Mouse (Mus musculus) liver, embryonic 15.5 days (tissue): ENCODE measurements at regions not wholly inside any gene's neighbourhood (a gene's known extent, or its start where the extent isn't known, plus 50 kb on each side); places are given as distances from the start of the nearest gene placed in this dataset. TPM values are rescaled to one million over a fixed set of nuclear protein-coding genes. Genes with fewer than 3 reads are reported as not detected.

Source experiments
- ATAC-seq: fragments of 200-750 bp; cut with Nextera tagmentation; 2 replicates; pipeline ENCODE4 v1.8.0; 2017; ENCODE audit warnings: moderate number of reproducible peaks, mild to moderate bottlenecking, moderate library complexity; ENCODE audit not compliant: insufficient read depth
- H3K27ac ChIP-seq: fragments of 300-500 bp; sonication (generic); replicated peaks from 2 replicates; pipeline ENCODE4 v1.5.1; 2015; ENCODE audit warnings: mild to moderate bottlenecking, inconsistent platforms
- H3K27me3 ChIP-seq: fragments of 300-500 bp; sonication (generic); 2 replicates; pipeline ENCODE4 v1.6.1; 2015; ENCODE audit warnings: mild to moderate bottlenecking, inconsistent platforms
- H3K36me3 ChIP-seq: fragments of 300-500 bp; sonication (generic); replicated peaks from 2 replicates; pipeline ENCODE4 v1.6.1; 2015; ENCODE audit warnings: moderate library complexity, mild to moderate bottlenecking, inconsistent platforms
- H3K4me1 ChIP-seq: fragments of 300-500 bp; sonication (generic); replicated peaks from 2 replicates; pipeline ENCODE4 v1.6.1; 2015; ENCODE audit warnings: inconsistent platforms
- H3K4me2 ChIP-seq: fragments of 300-500 bp; sonication (generic); 2 replicates; pipeline ENCODE4 v1.6.1; 2015; ENCODE audit warnings: moderate library complexity, mild to moderate bottlenecking, inconsistent platforms
- H3K4me3 ChIP-seq: fragments of 300-500 bp; sonication (generic); replicated peaks from 2 replicates; pipeline ENCODE4 v1.5.1; 2015; ENCODE audit warnings: mild to moderate bottlenecking, inconsistent platforms
- H3K9ac ChIP-seq: fragments of 300-500 bp; sonication (generic); 2 replicates; pipeline ENCODE4 v1.6.1; 2015; ENCODE audit warnings: moderate library complexity, mild to moderate bottlenecking, inconsistent platforms
- H3K9me3 ChIP-seq: fragments of 300-500 bp; sonication (generic); replicated peaks from 2 replicates; pipeline ENCODE4 v1.6.1; 2016; ENCODE audit warnings: inconsistent platforms
- WGBS: fragments of 180-500 bp; shearing (Covaris S2); methylation state at CpG from one replicate; pipeline ENCODE4 v1.1.7; 2015; ENCODE audit warnings: mixed read lengths; ENCODE audit not compliant: insufficient replicate concordance; 5-methylcytosine and 5-hydroxymethylcytosine counted together
- microRNA-seq: library from miRNA; unstranded; fragments of <30 nt; microRNA quantifications from one replicate; pipeline ENCODE4, GENCODE M21; 2016

DNA sequence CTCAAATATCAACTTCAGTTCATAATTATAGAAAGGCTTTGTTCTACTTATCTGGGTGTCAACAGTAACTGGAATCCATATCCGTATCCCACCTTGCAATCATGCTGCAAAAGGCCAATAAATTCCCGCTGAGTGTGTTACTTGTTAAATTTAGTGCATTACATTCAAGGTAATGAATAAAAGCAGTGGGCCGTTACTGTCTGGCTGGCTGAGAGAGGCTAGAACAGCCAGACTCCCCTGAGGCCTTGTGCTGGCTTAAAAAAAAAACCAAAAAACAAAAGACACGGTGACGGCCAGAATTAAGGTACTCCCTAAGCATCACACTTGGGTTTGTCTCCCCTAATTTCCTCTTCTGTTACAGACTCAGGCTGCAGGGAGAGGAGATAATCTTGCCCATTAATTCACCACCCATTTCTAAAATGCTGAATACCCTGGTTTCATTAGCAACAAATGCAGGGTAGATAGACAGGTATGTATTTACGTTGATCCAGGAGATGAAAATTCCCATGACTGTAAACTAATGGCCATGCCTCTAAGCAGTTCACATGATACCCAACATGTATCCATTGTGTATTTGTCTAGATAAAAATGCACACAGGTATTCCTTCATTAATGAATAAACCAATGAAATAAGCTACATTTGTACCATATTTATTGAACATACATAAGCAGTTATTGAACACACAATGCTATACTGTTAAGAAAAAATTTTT lies 74.1 kb upstream of the Gm11146 start:
- 74% methylated on average over 6 of the region's 6 CpGs for WGBS
- Histone ChIP-seq H3K4me1 (no peaks in the 10 kb centered on the region), H3K27ac (no peak overlapping the region), H3K36me3 (no peaks in the 10 kb centered on the region), H3K9me3 (no peaks in the 10 kb centered on the region), H3K9ac (no peak overlapping the region), H3K27me3 (no peaks in the 10 kb centered on the region), H3K4me2 (no peak overlapping the region), H3K4me3 (no peak overlapping the region)
- ATAC-seq = no peak

DNA sequence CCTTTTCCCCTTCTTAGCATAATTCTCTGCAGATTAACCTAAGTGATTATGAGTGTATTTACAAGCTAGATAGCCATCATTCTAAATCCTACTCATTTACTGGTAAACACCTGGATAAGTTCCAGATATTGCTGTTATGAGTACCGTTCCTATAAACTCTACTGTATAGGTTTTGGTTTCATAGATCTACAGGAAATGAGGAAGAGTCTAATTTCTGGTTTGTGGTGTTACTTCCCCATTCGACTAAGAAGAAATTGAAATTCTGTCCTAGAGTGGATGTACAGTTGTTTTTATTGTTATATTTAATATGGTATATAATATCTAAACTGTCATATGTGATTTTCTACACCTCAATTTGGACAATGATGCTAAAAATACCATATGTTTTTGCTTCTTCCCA lies 69.4 kb upstream of the Gm11146 start:
- Histone ChIP-seq H3K4me1 (no peaks in the 10 kb centered on the region), H3K9ac (no peak overlapping the region), H3K4me2 (no peak overlapping the region), H3K27me3 (no peaks in the 10 kb centered on the region), H3K4me3 (no peak overlapping the region), H3K36me3 (no peaks in the 10 kb centered on the region), H3K27ac (no peak overlapping the region), H3K9me3 (no peaks in the 10 kb centered on the region)
- no peak for ATAC-seq
- WGBS = 30% methylated on average over 2 of the region's 2 CpGs

DNA sequence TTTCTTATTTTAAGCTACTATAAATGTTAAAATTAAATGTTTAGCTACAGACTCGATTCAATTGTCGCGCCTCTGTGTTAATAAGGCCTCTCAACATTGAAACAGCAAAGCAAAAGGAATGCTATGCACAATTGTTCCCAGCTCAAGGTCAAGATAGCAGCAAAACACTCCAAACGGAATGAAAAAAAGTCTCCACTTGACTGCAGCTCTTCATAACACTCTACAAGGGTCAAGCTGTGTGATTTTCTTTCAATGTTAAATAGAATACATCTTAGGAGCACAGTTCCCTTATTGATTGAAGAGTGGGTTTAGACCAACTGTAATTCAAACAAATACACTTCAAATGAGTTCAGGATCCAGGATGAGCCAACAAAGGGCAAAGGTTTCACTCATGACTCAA lies 63.9 kb upstream of the Gm11146 start:
- 61% methylated on average over 4 of the region's 4 CpGs for WGBS
- Histone ChIP-seq H3K27me3 (no peaks in the 10 kb centered on the region), H3K4me1 (no peaks in the 10 kb centered on the region), H3K9ac (no peak overlapping the region), H3K4me3 (no peak overlapping the region), H3K27ac (no peak overlapping the region), H3K4me2 (no peak overlapping the region), H3K9me3 (no peaks in the 10 kb centered on the region), H3K36me3 (no peaks in the 10 kb centered on the region)
- ATAC-seq = no peak

- H3K4me2 ChIP-seq = no peak overlapping the region
- H3K27me3 ChIP-seq = no peaks in the 10 kb centered on the region
- H3K4me1 ChIP-seq = no peaks in the 10 kb centered on the region
- H3K9ac ChIP-seq = no peak overlapping the region
- WGBS = 27% methylated on average over 4 of the region's 4 CpGs
- no peak overlapping the region for H3K27ac ChIP-seq
- H3K9me3 ChIP-seq = no peaks in the 10 kb centered on the region
- no peak for ATAC-seq
- no peak overlapping the region for H3K4me3 ChIP-seq
- no peaks in the 10 kb centered on the region for H3K36me3 ChIP-seq
Observed at GRCm38 (mm10) chr16:77662107-77662518, 60.2 kb upstream of the Gm11146 start.

DNA sequence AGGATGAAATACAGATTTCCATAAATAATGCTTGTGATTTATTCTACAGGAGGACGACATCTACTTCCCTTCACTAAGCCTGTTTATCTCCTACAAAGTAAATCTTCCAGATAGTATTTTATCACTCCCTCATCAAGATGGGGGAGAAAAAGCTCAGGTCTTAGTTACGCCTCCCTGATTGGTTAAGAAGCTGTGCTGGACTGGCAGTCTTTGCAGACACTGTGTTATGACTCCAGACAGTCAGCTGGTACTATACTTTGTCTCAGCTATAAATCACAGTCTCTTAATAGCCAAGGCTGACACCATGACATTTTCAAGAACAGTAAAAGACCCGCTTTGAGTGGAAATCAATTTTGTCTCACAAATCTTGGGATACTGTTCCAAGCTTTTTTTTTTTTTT lies 51.4 kb upstream of the Gm11146 start:
- no peak overlapping the region for H3K4me3 ChIP-seq
- WGBS = 57% methylated on average over 3 of the region's 3 CpGs
- H3K4me1 ChIP-seq = no peaks in the 10 kb centered on the region
- no peak overlapping the region for H3K4me2 ChIP-seq
- H3K27me3 ChIP-seq = no peaks in the 10 kb centered on the region
- H3K9ac ChIP-seq = no peak overlapping the region
- ATAC-seq = no peak
- H3K36me3 ChIP-seq = no peaks in the 10 kb centered on the region
- H3K9me3 ChIP-seq = no peaks in the 10 kb centered on the region
- no peak overlapping the region for H3K27ac ChIP-seq

Small RNAs in the stretch of these regions (microRNA-seq; reads per million reads assigned to microRNA genes)
- not detected for gene Gm25025
